Mouse (Mus musculus) heart, postnatal 10 days (tissue): ENCODE results near the gene Rtn4rl2. TPM values are rescaled to one million over a fixed set of nuclear protein-coding genes. Genes with fewer than 3 reads are reported as not detected.

ENCODE experiments used
- DNase-seq, 2 experiments: peaks; one replicate each; pipeline ENCODE4 v3.0.0; 2021
- intact Hi-C: fragments of 180-260 bp; cut with DNase I; formaldehyde crosslinking; loops from one replicate; pipeline ENCODE4 v1.15.1; 2025
- microRNA-seq, 2 experiments: library from miRNA; unstranded; fragments of <30 nt; microRNA quantifications; one replicate each; pipeline ENCODE4 v1.2.0; 2022
- total RNA-seq, 2 experiments: library from RNA; stranded (reverse); gene quantifications; 2 replicates each; pipeline ENCODE4 v1.2.3; 2021

Rtn4rl2 gene
- total RNA-seq, 2 experiments from 2014 or later: 4.0 to 8.0 TPM

DNA sequence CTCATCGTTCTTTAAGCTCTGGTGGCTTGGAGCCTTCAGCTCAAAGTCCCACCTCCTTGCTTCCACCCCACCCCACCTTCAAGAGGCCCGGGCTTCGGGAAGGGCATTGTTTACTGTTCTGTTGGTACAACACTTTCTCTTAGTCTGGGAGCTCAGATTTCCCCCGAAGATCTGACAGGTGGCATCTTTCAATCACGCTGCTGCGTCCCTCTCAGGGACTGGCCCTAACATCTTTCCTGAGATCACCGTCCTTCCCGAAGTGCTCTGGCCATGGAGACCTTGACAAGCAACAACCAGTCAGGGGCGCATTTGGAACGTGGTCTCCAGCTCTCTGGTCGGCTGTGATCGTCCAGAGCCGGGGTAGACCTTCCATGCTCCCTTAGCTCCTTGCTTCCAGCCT lies 64.0 kb downstream of the Rtn4rl2 start, which contains the start of gene Smtnl1:
TSS of gene Smtnl1 (minus strand) at position 101 of the 400 bp plus-strand sequence.
- DNase-seq: no peak
- intact Hi-C loops: no loop called here

Small RNA genes within 50 kb of the gene (microRNA-seq; reads per million reads assigned to microRNA genes)
- 0 reads per million in 2 experiments for gene Gm24332

Other genes starting within 250 kb of the Rtn4rl2 start
- 100 to 1,000 TPM; 126 to 129 TPM for gene Ctnnd1, start 235.9 kb downstream of the Rtn4rl2 start, total RNA-seq
- gene Btbd18, start 227.6 kb downstream of the Rtn4rl2 start, total RNA-seq: not detected
- 10 to 100 TPM; 59.9 to 60.8 TPM for gene Selenoh, start 215.9 kb downstream of the Rtn4rl2 start, total RNA-seq
- 10 to 100 TPM in 1 of 2 experiments, 1 to 10 TPM in 1; 9.6 to 11.7 TPM for gene Gm28635, start 208.7 kb downstream of the Rtn4rl2 start, total RNA-seq
- gene Med19, start 208.3 kb downstream of the Rtn4rl2 start, total RNA-seq: 10 to 100 TPM; 15.1 to 17.8 TPM
- 100 to 1,000 TPM; 109 to 134 TPM for gene Tmx2, start 207.6 kb downstream of the Rtn4rl2 start, total RNA-seq
- gene Zdhhc5, start 171.5 kb downstream of the Rtn4rl2 start, total RNA-seq: 10 to 100 TPM; 66.4 to 72.4 TPM
- gene Clp1, start 159.4 kb downstream of the Rtn4rl2 start, total RNA-seq: 1 to 10 TPM; 7.0 to 8.1 TPM
- gene Ypel4, start 152.7 kb downstream of the Rtn4rl2 start, total RNA-seq: 1 to 10 TPM in 1 of 2 experiments, under 1 TPM in 1; 0.89 to 1.0 TPM
- 1 to 10 TPM; 3.1 to 3.9 TPM for gene Gm19426, start 143.1 kb downstream of the Rtn4rl2 start, total RNA-seq
- 10 to 100 TPM; 59.2 to 60.4 TPM for gene Serping1, start 111.3 kb downstream of the Rtn4rl2 start, total RNA-seq
- gene Ube2l6, start 87.9 kb downstream of the Rtn4rl2 start, total RNA-seq: 10 to 100 TPM; 22.3 to 36.8 TPM
- gene Smtnl1, start 64.1 kb downstream of the Rtn4rl2 start, total RNA-seq: under 1 TPM in 1 of 2 experiments, not detected in 1; 0.14 TPM
- 100 to 1,000 TPM; 122 to 124 TPM for gene Timm10, start 59.7 kb downstream of the Rtn4rl2 start, total RNA-seq
- 1 to 10 TPM; 2.2 to 3.4 TPM for gene Slc43a1, start 47.9 kb downstream of the Rtn4rl2 start, total RNA-seq
- 100 to 1,000 TPM in 1 of 2 experiments, 10 to 100 TPM in 1; 53.0 to 109 TPM for gene Slc43a3, start 49.9 kb upstream of the Rtn4rl2 start, total RNA-seq
- under 1 TPM in 1 of 2 experiments, not detected in 1; 0.55 TPM for gene Prg2, start 93.8 kb upstream of the Rtn4rl2 start, total RNA-seq
- gene Prg3, start 101.5 kb upstream of the Rtn4rl2 start, total RNA-seq: not detected
- 10 to 100 TPM; 68.5 to 69.0 TPM for gene Ssrp1, start 150.5 kb upstream of the Rtn4rl2 start, total RNA-seq
- under 1 TPM; 0.24 to 0.42 TPM for gene P2rx3, start 150.8 kb upstream of the Rtn4rl2 start, total RNA-seq
- 100 to 1,000 TPM; 100 to 108 TPM for gene Tnks1bp1, start 161.3 kb upstream of the Rtn4rl2 start, total RNA-seq
- 100 to 1,000 TPM; 149 to 219 TPM for gene Aplnr, start 249.5 kb upstream of the Rtn4rl2 start, total RNA-seq